Mouse (Mus musculus): ENCODE data around the gene Islr.

The Islr gene

GRCm38 (mm10) chr9:58113279-58113884 lies 90.7 kb downstream of the Islr start:
- DNase-seq (ENCODE audit: low read depth in 2 of 2, low spot score in 2 of 2): no peak

- DNase-seq (ENCODE audit: low read depth in 2 of 2, low spot score in 2 of 2): no peak
Observed at GRCm38 (mm10) chr9:58112866-58113278, 91.2 kb downstream of the Islr start.

- peak; percentile 63 to 71 for DNase-seq (ENCODE audit: low read depth in 2 of 2, low spot score in 2 of 2)
Observed at GRCm38 (mm10) chr9:58112321-58112751, 91.8 kb downstream of the Islr start.

GRCm38 (mm10) chr9:58111431-58111830 lies 92.7 kb downstream of the Islr start:
- DNase-seq (ENCODE audit: low read depth in 2 of 2, low spot score in 2 of 2): no peak

GRCm38 (mm10) chr9:58110787-58111186 lies 93.3 kb downstream of the Islr start:
- DNase-seq (ENCODE audit: low read depth in 2 of 2, low spot score in 2 of 2): no peak

- no peak for DNase-seq (ENCODE audit: low read depth in 2 of 2, low spot score in 2 of 2)
Observed at GRCm38 (mm10) chr9:58107494-58107893, 96.6 kb downstream of the Islr start.

All from CD8-positive naive resting alpha-beta T cell, adult 2 months (primary cell).